Mouse (Mus musculus) liver, embryonic 14.5 days (tissue): ENCODE results near the gene Sphkap. TPM values are rescaled to one million over a fixed set of nuclear protein-coding genes. Genes with fewer than 3 reads are reported as not detected.

Experiments used
- ATAC-seq: fragments of 200-750 bp; cut with Nextera tagmentation; 2 replicates; pipeline ENCODE4 v1.8.0; 2017; ENCODE audit warnings: moderate number of reproducible peaks, mild to moderate bottlenecking, moderate library complexity; ENCODE audit not compliant: insufficient read depth
- DNase-seq, 3 experiments: peaks; one replicate each; pipeline ENCODE4 v3.0.0-alpha.2; 2012 to 2013; ENCODE audit warnings: low read depth in 3 of 3, low spot score in 3 of 3
- H3K27ac ChIP-seq: fragments of 300-500 bp; sonication (generic); 2 replicates; pipeline ENCODE4 v1.5.1; 2014; ENCODE audit warnings: moderate library complexity, mild to moderate bottlenecking, control low read depth, inconsistent platforms
- H3K27me3 ChIP-seq: fragments of 300-500 bp; sonication (generic); 2 replicates; pipeline ENCODE4 v1.6.1; 2014; ENCODE audit warnings: mild to moderate bottlenecking, low read length, moderate library complexity; ENCODE audit not compliant: control insufficient read depth, insufficient read depth
- H3K36me3 ChIP-seq: fragments of 300-500 bp; sonication (generic); replicated peaks from 2 replicates; pipeline ENCODE4 v1.6.1; 2014; ENCODE audit warnings: low read depth; ENCODE audit not compliant: control insufficient read depth, insufficient read depth
- H3K4me1 ChIP-seq, 2 experiments: fragments of 200-500 bp in 1 of 2; fragments of 300-500 bp in 1 of 2; sonication (generic) in 1 of 2; replicated peaks; 2 replicates each; pipeline ENCODE4 v1.6.1; 2012 to 2014; ENCODE audit warnings: antibody characterized with exemption in 1 of 2, inconsistent platforms in 1 of 2, low read length in 1 of 2; ENCODE audit not compliant: control insufficient read depth in 2 of 2, insufficient read depth in 2 of 2
- H3K4me2 ChIP-seq: fragments of 300-500 bp; sonication (generic); 2 replicates; pipeline ENCODE4 v1.6.1; 2014; ENCODE audit warnings: low read depth, mild to moderate bottlenecking, control low read depth, moderate library complexity
- H3K4me3 ChIP-seq, 2 experiments: fragments of 200-500 bp in 1 of 2; fragments of 300-500 bp in 1 of 2; sonication (generic) in 1 of 2; 2 replicates each; pipeline ENCODE4 v1.5.1; 2012 to 2014; ENCODE audit warnings: low read depth in 2 of 2, low read length in 2 of 2, mild to moderate bottlenecking in 2 of 2, control low read depth in 1 of 2, inconsistent platforms in 1 of 2, moderate library complexity in 1 of 2; ENCODE audit not compliant: insufficient read depth in 1 of 2
- H3K9ac ChIP-seq: fragments of 300-500 bp; sonication (generic); replicated peaks from 2 replicates; pipeline ENCODE4 v1.6.1; 2014; ENCODE audit warnings: mild to moderate bottlenecking, control low read depth, moderate library complexity
- H3K9me3 ChIP-seq: fragments of 300-500 bp; sonication (generic); 2 replicates; pipeline ENCODE4 v1.6.1; 2016; ENCODE audit warnings: low read length, mixed read lengths; ENCODE audit not compliant: control insufficient read depth
- CTCF ChIP-seq: IDR thresholded peaks from 2 replicates; pipeline ENCODE4 v1.5.1; 2016; ENCODE audit warnings: antibody characterized with exemption, low read depth, control low read depth
- EP300 ChIP-seq: IDR thresholded peaks from 2 replicates; pipeline ENCODE4 v1.6.1; 2016; ENCODE audit warnings: antibody characterized with exemption, low read depth
- WGBS: fragments of 180-500 bp; shearing (Covaris S2); extraction: QIAGEN DNeasy Blood & Tissue Kit; methylation state at CpG from one replicate; pipeline ENCODE4 v1.1.7; 2014; ENCODE audit not compliant: insufficient replicate concordance; 5-methylcytosine and 5-hydroxymethylcytosine counted together
- polyA plus RNA-seq, 2 experiments: library from polyadenylated mRNA; depleted of rRNA in 1 of 2; stranded (reverse) in 1 of 2; unstranded in 1 of 2; fragments of >200 nt; fragmentation: Nextera tagmentation in 1 of 2; extraction: Ambion mirVana in 1 of 2; gene quantifications; 2 replicates each; pipeline versions ENCODE4 v1.2.1 to v1.2.3; 2012 to 2014

Sphkap gene
- polyA plus RNA-seq, 2 experiments = 0.01 to 0.06 TPM

GRCm38 (mm10) chr1:83209981-83210380 is 198.0 kb downstream of the Sphkap start:
- 60% methylated on average over 1 of the region's 1 CpGs for WGBS
- Histone ChIP-seq H3K4me1 (no peaks in the 10 kb centered on the region), H3K36me3 (no peaks in the 10 kb centered on the region), H3K9me3 (no peaks in the 10 kb centered on the region), H3K4me2 (no peak overlapping the region), H3K27me3 (no peaks in the 10 kb centered on the region), H3K27ac (no peak overlapping the region), H3K9ac (no peak overlapping the region), H3K4me3 (no peak overlapping the region)
- no peak for ATAC-seq
- DNase-seq = no peak
- TF ChIP-seq EP300 = no peak
- no peak for TF ChIP-seq CTCF

Other genes with a start within 250 kb of the Sphkap start
- not detected in 2 replicates for gene Daw1, start 248.4 kb downstream of the Sphkap start, polyA plus RNA-seq (2012; rRNA removed)
- not detected in 2 replicates for gene Daw1, start 248.4 kb downstream of the Sphkap start, polyA plus RNA-seq (2014; fragmentation: Nextera tagmentation; extraction: Ambion mirVana)